Mouse (Mus musculus) c-Kit-negative CD71-positive TER-119-positive erythroid progenitor cells, embryonic 14.5 days (primary cell): ENCODE data around the gene Snx4.

ENCODE experiments used
- DNase-seq: peaks from one replicate; pipeline ENCODE4 v3.0.0-alpha.2; 2013; ENCODE audit warnings: low read depth, low spot score

The Snx4 gene

GRCm38 (mm10) chr16:33267616-33268253 lies 16.5 kb downstream of the Snx4 start:
- no peak for DNase-seq

GRCm38 (mm10) chr16:33271824-33272223 lies 20.6 kb downstream of the Snx4 start:
- DNase-seq: no peak

GRCm38 (mm10) chr16:33283079-33283478 lies 31.8 kb downstream of the Snx4 start:
- DNase-seq: no peak

- no peak for DNase-seq
Measured at GRCm38 (mm10) chr16:33288536-33288935, 37.3 kb downstream of the Snx4 start.

GRCm38 (mm10) chr16:33289981-33290380 lies 38.7 kb downstream of the Snx4 start:
- DNase-seq: no peak

GRCm38 (mm10) chr16:33292241-33292640 lies 41.0 kb downstream of the Snx4 start:
- no peak for DNase-seq

GRCm38 (mm10) chr16:33294681-33295080 lies 43.4 kb downstream of the Snx4 start:
- no peak for DNase-seq

- DNase-seq: no peak
Measured at GRCm38 (mm10) chr16:33295321-33295720, 44.1 kb downstream of the Snx4 start.

GRCm38 (mm10) chr16:33297493-33297892 lies 46.3 kb downstream of the Snx4 start:
- DNase-seq: no peak

GRCm38 (mm10) chr16:33306633-33307070 lies 55.4 kb downstream of the Snx4 start:
- peak; percentile 42 for DNase-seq

- DNase-seq: no peak
Measured at GRCm38 (mm10) chr16:33307761-33308160, 56.5 kb downstream of the Snx4 start.

- no peak for DNase-seq
Measured at GRCm38 (mm10) chr16:33309066-33309465, 57.8 kb downstream of the Snx4 start.

- DNase-seq: no peak
Measured at GRCm38 (mm10) chr16:33315611-33316010, 64.4 kb downstream of the Snx4 start.

GRCm38 (mm10) chr16:33317646-33318045 lies 66.4 kb downstream of the Snx4 start:
- no peak for DNase-seq

GRCm38 (mm10) chr16:33318059-33318458 lies 66.8 kb downstream of the Snx4 start:
- DNase-seq: no peak

GRCm38 (mm10) chr16:33325704-33326455 lies 74.6 kb downstream of the Snx4 start:
- no peak for DNase-seq

GRCm38 (mm10) chr16:33326589-33326988 lies 75.3 kb downstream of the Snx4 start:
- DNase-seq: no peak

GRCm38 (mm10) chr16:33327101-33327500 lies 75.9 kb downstream of the Snx4 start:
- no peak for DNase-seq

GRCm38 (mm10) chr16:33333015-33333414 lies 81.8 kb downstream of the Snx4 start:
- no peak for DNase-seq

- DNase-seq: no peak
Measured at GRCm38 (mm10) chr16:33337177-33337576, 85.9 kb downstream of the Snx4 start.

GRCm38 (mm10) chr16:33337681-33338080 lies 86.4 kb downstream of the Snx4 start:
- no peak for DNase-seq

- DNase-seq: no peak
Measured at GRCm38 (mm10) chr16:33338492-33338891, 87.2 kb downstream of the Snx4 start.

- DNase-seq: no peak
Measured at GRCm38 (mm10) chr16:33339476-33339875, 88.2 kb downstream of the Snx4 start.
